Mouse (Mus musculus) G1E (cell line): ENCODE data around the gene Acsm3. TPM values are rescaled to one million over a fixed set of nuclear protein-coding genes. Genes with fewer than 3 reads are reported as not detected.
"Not testable (repeated sequence)": the region's sequence is repeated elsewhere in the genome, so short reads cannot be mapped to it uniquely, and the experiment has no call there.

Source experiments
- ATAC-seq: 2 replicates; pipeline ENCODE4 v1.8.0; 2016; ENCODE audit warnings: mild to moderate bottlenecking; ENCODE audit not compliant: insufficient number of reproducible peaks, poor library complexity, low FRiP score, severe bottlenecking; ENCODE audit errors: extremely low read depth
- DNase-seq: peaks from one replicate; pipeline ENCODE4 v3.0.0; 2012; ENCODE audit warnings: low spot score
- H3K27me3 ChIP-seq: 2 replicates; pipeline ENCODE4 v1.6.1; 2012; ENCODE audit warnings: mild to moderate bottlenecking, low read length, inconsistent platforms; ENCODE audit not compliant: insufficient read depth
- H3K36me3 ChIP-seq: replicated peaks from 2 replicates; pipeline ENCODE3; 2012; ENCODE audit warnings: mild to moderate bottlenecking, inconsistent platforms
- H3K4me1 ChIP-seq: 2 replicates; pipeline ENCODE4 v1.6.1; 2012; ENCODE audit warnings: low read depth, low read length, inconsistent platforms, mixed read lengths; ENCODE audit not compliant: insufficient read depth
- H3K4me3 ChIP-seq: 2 replicates; pipeline ENCODE4 v1.5.1; 2012; ENCODE audit warnings: low read depth, mild to moderate bottlenecking, inconsistent platforms, low read length, moderate library complexity, mixed read lengths
- H3K9me3 ChIP-seq: replicated peaks from 2 replicates; pipeline ENCODE4 v1.6.1; 2012; ENCODE audit warnings: inconsistent platforms
- CTCF ChIP-seq: IDR thresholded peaks from 2 replicates; pipeline ENCODE4 v1.5.1; 2012; ENCODE audit warnings: low read depth, low read length, inconsistent platforms, mixed read lengths
- GATA1 ChIP-seq: IDR thresholded peaks from 2 replicates; pipeline ENCODE4 v1.6.1; 2012; ENCODE audit warnings: borderline replicate concordance, low read length, inconsistent platforms, mixed read lengths
- GATA2 ChIP-seq: IDR thresholded peaks from 2 replicates; pipeline ENCODE4 v1.6.1; 2012; ENCODE audit warnings: low read depth, low read length, inconsistent platforms, borderline replicate concordance
- POLR2AphosphoS5 ChIP-seq: IDR thresholded peaks from 2 replicates; pipeline ENCODE4 v1.6.1; 2012; ENCODE audit warnings: low read depth, low read length, inconsistent platforms; ENCODE audit not compliant: insufficient replicate concordance
- TAL1 ChIP-seq: conservative IDR thresholded peaks from 2 replicates; pipeline ENCODE4 v1.6.1; 2012; ENCODE audit warnings: low read depth, low read length, inconsistent platforms, mixed read lengths
- polyA plus RNA-seq: library from polyadenylated mRNA; stranded (reverse); fragments of >175 nt; gene quantifications from 2 replicates; pipeline ENCODE4 v1.2.3, GENCODE M21; 2012
- total RNA-seq, 2 experiments: library from RNA; stranded (forward) in 1 of 2; stranded (reverse) in 1 of 2; fragments of 200-1000 nt in 1 of 2; fragments of >200 nt in 1 of 2; fragmentation: Nextera tagmentation in 1 of 2; gene quantifications; 2 replicates each; pipeline ENCODE4 v1.2.3; 2014 to 2017

Gene Acsm3
- total RNA-seq (2014; fragmentation: Nextera tagmentation) (not detected in 2 replicates), total RNA-seq (2017) (0.23 and 0.49 TPM in 2 replicates), polyA plus RNA-seq (not detected in 2 replicates)

- DNase-seq (no peak), ATAC-seq (no peak)
- TF ChIP-seq POLR2AphosphoS5 (no peak), TAL1 (no peak), CTCF (no peak), GATA1 (no peak), GATA2 (no peak)
- Histone ChIP-seq H3K4me3 (no peak within 1 kb of the TSS), H3K4me1 (no peaks in the 10 kb centered on the region), H3K36me3 (no peaks in the 10 kb centered on the region), H3K27me3 (peaks cover 18% of the 10 kb centered on the region), H3K9me3 (no peaks in the 10 kb centered on the region)
Measured at GRCm38 (mm10) chr7:119760527-119760951, at the start of gene Acsm3. Gene Acsm3, plus strand, starts transcription at chr7:119760923.

- no peak for ATAC-seq
- peaks cover 6% of the 10 kb centered on the region for H3K4me1 ChIP-seq
- no peaks in the 10 kb centered on the region for H3K9me3 ChIP-seq
- no peaks in the 10 kb centered on the region for H3K27me3 ChIP-seq
- H3K36me3 ChIP-seq, result peaks cover 43% of the 10 kb centered on the region
- no peak for TF ChIP-seq GATA1
- TF ChIP-seq TAL1, result no peak
- no peak for TF ChIP-seq GATA2
- no peak for TF ChIP-seq POLR2AphosphoS5
- TF ChIP-seq CTCF, result no peak
- DNase-seq, result no peak
- H3K4me3 ChIP-seq, result no peak overlapping the region
Measured at GRCm38 (mm10) chr7:119714111-119714510, 46.6 kb upstream of the Acsm3 start.

DNA sequence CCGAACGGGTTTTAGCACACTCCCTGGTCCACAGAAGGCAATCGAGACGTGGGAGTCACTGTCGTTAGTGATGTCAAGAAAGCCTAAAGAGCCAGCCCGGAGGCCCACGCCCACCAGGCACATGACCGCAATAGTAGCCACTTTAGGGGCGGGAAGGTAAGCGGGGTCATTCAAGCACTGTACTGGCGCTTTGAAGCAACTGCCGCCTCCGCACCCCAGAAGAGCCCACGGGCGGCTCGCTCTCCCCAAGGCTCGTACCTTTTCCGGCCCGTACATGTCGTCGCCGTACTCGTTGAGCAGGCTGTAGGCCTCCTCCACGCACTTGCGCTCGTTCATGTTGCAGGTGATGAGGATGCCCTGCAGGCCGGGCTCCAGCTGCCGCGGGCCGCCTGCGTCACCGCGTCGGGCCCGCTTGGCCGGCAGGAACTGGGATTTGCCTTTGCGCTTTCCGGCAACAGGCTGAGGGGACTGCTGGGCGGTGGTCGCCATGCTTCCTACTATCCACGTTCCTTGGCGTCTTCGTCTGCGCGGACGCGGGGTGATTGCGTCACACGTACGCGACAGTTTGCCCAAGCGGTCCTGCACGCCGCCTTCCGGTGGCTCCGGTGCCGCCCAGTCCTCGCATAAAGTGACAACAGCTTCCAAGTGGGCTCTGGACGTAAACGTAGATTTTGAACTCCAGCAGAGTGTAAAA lies 40.3 kb upstream of the Acsm3 start, which contains the start of gene Thumpd1:
Thumpd1 (minus strand) TSS at position 546 of the 694 bp plus-strand sequence.
- ATAC-seq, result peak; percentile 77

DNA sequence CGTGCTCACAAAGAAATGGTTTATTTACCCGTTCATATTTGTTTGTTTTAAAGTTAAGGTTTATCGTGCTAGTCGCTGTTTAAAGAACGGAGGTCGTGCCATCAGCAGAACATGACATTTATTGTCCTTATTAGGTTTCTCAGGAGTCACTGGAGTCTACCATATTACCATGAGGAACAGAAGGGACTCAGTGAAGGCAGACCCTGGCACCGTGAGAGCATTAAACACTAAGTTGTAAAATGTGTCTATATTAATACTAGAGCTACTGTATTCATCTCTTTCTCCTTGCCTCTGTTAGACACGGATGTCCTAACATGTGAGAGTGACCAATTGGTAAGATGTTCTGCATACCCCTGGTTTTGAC lies 39.8 kb upstream of the Acsm3 start:
- H3K27me3 ChIP-seq, result no peaks in the 10 kb centered on the region
- DNase-seq, result no peak
- H3K4me3 ChIP-seq, result peak overlapping the region; percentile 100
- H3K4me1 ChIP-seq, result peaks cover 19% of the 10 kb centered on the region
- H3K36me3 ChIP-seq, result peaks cover 31% of the 10 kb centered on the region
- TF ChIP-seq CTCF (no peak), GATA1 (no peak)
- no peaks in the 10 kb centered on the region for H3K9me3 ChIP-seq
- ATAC-seq, result 0 out of 2 replicates have a peak, but pooled peaks have one; percentile 2

More for the DNA sequence above, 40.3 kb upstream of the Acsm3 start, which contains the start of gene Thumpd1:
- peaks cover 37% of the 10 kb centered on the region for H3K36me3 ChIP-seq
- peaks cover 19% of the 10 kb centered on the region for H3K4me1 ChIP-seq
- no peaks in the 10 kb centered on the region for H3K27me3 ChIP-seq
- DNase-seq, result peak; percentile 38
- TF ChIP-seq CTCF, result no peak
- no peak for TF ChIP-seq GATA1
- no peak for TF ChIP-seq TAL1
- no peak for TF ChIP-seq GATA2
- no peak for TF ChIP-seq POLR2AphosphoS5
- H3K4me3 ChIP-seq, result peak within 1 kb of the TSS; percentile 100
- H3K9me3 ChIP-seq, result no peaks in the 10 kb centered on the region

GRCm38 (mm10) chr7:119727621-119728020 lies 33.1 kb upstream of the Acsm3 start:
- Histone ChIP-seq H3K4me3 (no peak overlapping the region), H3K4me1 (no peaks in the 10 kb centered on the region), H3K36me3 (no peaks in the 10 kb centered on the region), H3K9me3 (peaks cover 8% of the 10 kb centered on the region; the same call in 1 of the 2 replicates), H3K27me3 (peaks cover 5% of the 10 kb centered on the region)
- DNase-seq (no peak), ATAC-seq (no peak)
- TF ChIP-seq POLR2AphosphoS5 (no peak), GATA2 (no peak), TAL1 (no peak), GATA1 (no peak), CTCF (no peak)

GRCm38 (mm10) chr7:119731262-119731661 lies 29.5 kb upstream of the Acsm3 start:
- not testable (repeated sequence) for H3K27me3 ChIP-seq, H3K36me3 ChIP-seq, H3K4me3 ChIP-seq, DNase-seq, ATAC-seq, H3K4me1 ChIP-seq
- H3K9me3 ChIP-seq, result peaks cover 13% of the 10 kb centered on the region; the same call in 1 of the 2 replicates
